Mouse (Mus musculus) embryonic fibroblast, embryonic 13.5 days (primary cell): ENCODE results near the gene Znrf3. TPM values are rescaled to one million over a fixed set of nuclear protein-coding genes. Genes with fewer than 3 reads are reported as not detected.

Experiments used
- H3K27ac ChIP-seq: 2 replicates; pipeline ENCODE4 v1.5.1; 2012; ENCODE audit warnings: low read length, control low read depth, inconsistent platforms; ENCODE audit not compliant: insufficient read depth
- H3K4me1 ChIP-seq: 2 replicates; pipeline ENCODE4 v1.6.1; 2011; ENCODE audit warnings: low read length; ENCODE audit not compliant: control insufficient read depth, insufficient read depth
- H3K4me3 ChIP-seq: 2 replicates; pipeline ENCODE4 v1.5.1; 2011; ENCODE audit warnings: mild to moderate bottlenecking, control low read depth, low read length; ENCODE audit not compliant: insufficient read depth
- CTCF ChIP-seq: IDR thresholded peaks from 2 replicates; pipeline ENCODE4 v1.5.1; 2011; ENCODE audit warnings: mild to moderate bottlenecking, control low read depth, low read length, moderate library complexity, borderline replicate concordance; ENCODE audit not compliant: insufficient read depth
- POLR2A ChIP-seq: IDR thresholded peaks from 2 replicates; pipeline ENCODE4 v1.6.1; 2011; ENCODE audit warnings: low read depth, mild to moderate bottlenecking, control low read depth, low read length, moderate library complexity
- polyA plus RNA-seq: library from polyadenylated mRNA; stranded (reverse); fragments of >200 nt; gene quantifications from 2 replicates; pipeline ENCODE4 v1.2.4, GENCODE M21; 2011; ENCODE audit warnings: low read depth; ENCODE audit not compliant: missing spikeins, insufficient read length

The Znrf3 gene
- polyA plus RNA-seq, 1 experiment: 6.7 TPM

- no peak for TF ChIP-seq CTCF
- no peak for TF ChIP-seq POLR2A
- H3K27ac ChIP-seq: no peak overlapping the region
- no peak overlapping the region for H3K4me3 ChIP-seq
- H3K4me1 ChIP-seq: peaks cover 2% of the 10 kb centered on the region; the same call in 1 of the 2 replicates
These were observed 172.0 kb downstream of the Znrf3 start for GRCm38 (mm10) chr11:5272536-5273234.

- Histone ChIP-seq H3K4me3 (no peak overlapping the region), H3K27ac (no peak overlapping the region)
- TF ChIP-seq POLR2A (no peak), CTCF (no peak)
These were observed 172.6 kb downstream of the Znrf3 start for GRCm38 (mm10) chr11:5272066-5272360.

GRCm38 (mm10) chr11:5271274-5272065, 173.2 kb downstream of the Znrf3 start:
- H3K4me3 ChIP-seq: no peak overlapping the region
- no peak for TF ChIP-seq POLR2A
- no peak for TF ChIP-seq CTCF
- H3K4me1 ChIP-seq: peaks cover 2% of the 10 kb centered on the region; the same call in 1 of the 2 replicates
- H3K27ac ChIP-seq: no peak overlapping the region

More at GRCm38 (mm10) chr11:5272066-5272360, 172.6 kb downstream of the Znrf3 start:
- peaks cover 2% of the 10 kb centered on the region; the same call in 1 of the 2 replicates for H3K4me1 ChIP-seq

GRCm38 (mm10) chr11:5269846-5270461, 174.7 kb downstream of the Znrf3 start:
- no peak for TF ChIP-seq CTCF
- TF ChIP-seq POLR2A: no peak
- Histone ChIP-seq H3K4me3 (no peak overlapping the region), H3K4me1 (peaks cover 2% of the 10 kb centered on the region; the same call in 1 of the 2 replicates), H3K27ac (no peak overlapping the region)

- no peak overlapping the region for H3K4me3 ChIP-seq
- H3K4me1 ChIP-seq: no peaks in the 10 kb centered on the region
- no peak for TF ChIP-seq CTCF
- TF ChIP-seq POLR2A: no peak
- H3K27ac ChIP-seq: no peak overlapping the region
These were observed 178.9 kb downstream of the Znrf3 start for GRCm38 (mm10) chr11:5265764-5266163.

GRCm38 (mm10) chr11:5263078-5263730, 181.4 kb downstream of the Znrf3 start:
- Histone ChIP-seq H3K4me1 (no peaks in the 10 kb centered on the region), H3K27ac (no peak overlapping the region), H3K4me3 (no peak overlapping the region)
- TF ChIP-seq POLR2A (no peak), CTCF (no peak)

- H3K27ac ChIP-seq: no peak within 1 kb of the TSS
- TF ChIP-seq CTCF: no peak
- peak; percentile 54 for TF ChIP-seq POLR2A
These were observed 182.9 kb downstream of the Znrf3 start, which contains the start of gene Kremen1 for GRCm38 (mm10) chr11:5261508-5262392. Kremen1 (minus strand) TSS chr11:5261558.

GRCm38 (mm10) chr11:5260942-5261459, 183.6 kb downstream of the Znrf3 start:
- Histone ChIP-seq H3K27ac (no peak overlapping the region), H3K4me3 (peak overlapping the region; percentile 73), H3K4me1 (peaks cover 8% of the 10 kb centered on the region)
- TF ChIP-seq POLR2A (no peak), CTCF (no peak)

More at GRCm38 (mm10) chr11:5261508-5262392, 182.9 kb downstream of the Znrf3 start, which contains the start of gene Kremen1:
- peak within 1 kb of the TSS; percentile 73 for H3K4me3 ChIP-seq
- peaks cover 4% of the 10 kb centered on the region; the same call in 1 of the 2 replicates for H3K4me1 ChIP-seq

- H3K27ac ChIP-seq: no peak overlapping the region
These were observed 184.6 kb downstream of the Znrf3 start for GRCm38 (mm10) chr11:5259944-5260598.

More at GRCm38 (mm10) chr11:5259944-5260598, 184.6 kb downstream of the Znrf3 start:
- TF ChIP-seq CTCF: no peak
- TF ChIP-seq POLR2A: no peak
- H3K4me3 ChIP-seq: peak overlapping the region; percentile 73
- H3K4me1 ChIP-seq: peaks cover 14% of the 10 kb centered on the region
